Mouse (Mus musculus) bone marrow macrophage, adult 2 months (primary cell): Measurements from ENCODE around the gene 9230102O04Rik. TPM values are rescaled to one million over a fixed set of nuclear protein-coding genes. Genes with fewer than 3 reads are reported as not detected.

Experiments
- H3K27ac ChIP-seq: 2 replicates; pipeline ENCODE4 v1.5.1; 2012; ENCODE audit warnings: low read depth, low read length; ENCODE audit not compliant: insufficient read depth
- H3K4me1 ChIP-seq: 2 replicates; pipeline ENCODE4 v1.6.1; 2012; ENCODE audit warnings: low read length; ENCODE audit not compliant: control insufficient read depth, insufficient read depth
- H3K4me3 ChIP-seq: 2 replicates; pipeline ENCODE4 v1.5.1; 2012; ENCODE audit warnings: mild to moderate bottlenecking, low read length, moderate library complexity; ENCODE audit not compliant: insufficient read depth
- CTCF ChIP-seq: IDR thresholded peaks from 2 replicates; pipeline ENCODE4 v1.5.1; 2012; ENCODE audit warnings: low read depth, mild to moderate bottlenecking, low read length, moderate library complexity
- POLR2A ChIP-seq: IDR thresholded peaks from 2 replicates; pipeline ENCODE4 v1.6.1; 2012; ENCODE audit warnings: mild to moderate bottlenecking, low read depth, low read length, borderline replicate concordance
- polyA plus RNA-seq: library from polyadenylated mRNA; stranded (reverse); fragments of >200 nt; gene quantifications from 2 replicates; pipeline ENCODE4 v1.2.4, GENCODE M21; 2012; ENCODE audit not compliant: missing spikeins, insufficient read depth, insufficient read length

The 9230102O04Rik gene
- polyA plus RNA-seq, 1 experiment, result not detected

- TF ChIP-seq POLR2A (no peak), CTCF (no peak)
- Histone ChIP-seq H3K4me3 (no peak overlapping the region), H3K4me1 (0 out of 2 replicates have a peak, but pooled peaks cover 2% of the 10 kb centered on the region), H3K27ac (no peak overlapping the region)
These were observed 16.7 kb downstream of the 9230102O04Rik start for GRCm38 (mm10) chr2:9872682-9873081.

GRCm38 (mm10) chr2:9871798-9872197 is 17.5 kb downstream of the 9230102O04Rik start:
- Histone ChIP-seq H3K4me3 (no peak overlapping the region), H3K27ac (no peak overlapping the region), H3K4me1 (0 out of 2 replicates have a peak, but pooled peaks cover 2% of the 10 kb centered on the region)
- no peak for TF ChIP-seq CTCF
- no peak for TF ChIP-seq POLR2A

GRCm38 (mm10) chr2:9871141-9871716 is 18.1 kb downstream of the 9230102O04Rik start:
- 0 out of 2 replicates have a peak, but pooled peaks cover 2% of the 10 kb centered on the region for H3K4me1 ChIP-seq
- TF ChIP-seq POLR2A (no peak), CTCF (no peak)
- H3K27ac ChIP-seq, result no peak overlapping the region
- no peak overlapping the region for H3K4me3 ChIP-seq

GRCm38 (mm10) chr2:9867092-9867825 is 22.1 kb downstream of the 9230102O04Rik start:
- Histone ChIP-seq H3K4me3 (no peak overlapping the region), H3K27ac (no peak overlapping the region), H3K4me1 (no peaks in the 10 kb centered on the region)
- TF ChIP-seq POLR2A (no peak), CTCF (no peak)

- TF ChIP-seq POLR2A (no peak), CTCF (no peak)
- Histone ChIP-seq H3K27ac (no peak overlapping the region), H3K4me1 (0 out of 2 replicates have a peak, but pooled peaks cover 2% of the 10 kb centered on the region), H3K4me3 (no peak overlapping the region)
These were observed 28.6 kb downstream of the 9230102O04Rik start for GRCm38 (mm10) chr2:9860698-9861097.

- Histone ChIP-seq H3K4me1 (0 out of 2 replicates have a peak, but pooled peaks cover 2% of the 10 kb centered on the region), H3K27ac (no peak overlapping the region), H3K4me3 (no peak overlapping the region)
- TF ChIP-seq CTCF (no peak), POLR2A (no peak)
These were observed 33.5 kb downstream of the 9230102O04Rik start for GRCm38 (mm10) chr2:9855861-9856260.

GRCm38 (mm10) chr2:9852851-9853576 is 36.3 kb downstream of the 9230102O04Rik start:
- Histone ChIP-seq H3K4me3 (no peak overlapping the region), H3K27ac (no peak overlapping the region), H3K4me1 (no peaks in the 10 kb centered on the region)
- no peak for TF ChIP-seq POLR2A
- no peak for TF ChIP-seq CTCF

GRCm38 (mm10) chr2:9835195-9835594 is 54.1 kb downstream of the 9230102O04Rik start:
- no peak for TF ChIP-seq POLR2A
- TF ChIP-seq CTCF, result no peak
- Histone ChIP-seq H3K4me1 (no peaks in the 10 kb centered on the region), H3K27ac (no peak overlapping the region), H3K4me3 (no peak overlapping the region)

- TF ChIP-seq POLR2A, result no peak
- TF ChIP-seq CTCF, result no peak
- Histone ChIP-seq H3K4me3 (no peak overlapping the region), H3K4me1 (no peaks in the 10 kb centered on the region), H3K27ac (no peak overlapping the region)
These were observed 55.6 kb downstream of the 9230102O04Rik start for GRCm38 (mm10) chr2:9833712-9834111.

Other genes with a start within 250 kb of the 9230102O04Rik start
- not detected in 2 replicates for gene 4930412O13Rik, start 8.3 kb downstream of the 9230102O04Rik start, polyA plus RNA-seq
- 1.9 TPM in 1 of 2 replicates, not detected in the other for gene Gata3, start 494 bp upstream of the 9230102O04Rik start, polyA plus RNA-seq
- 9.8 and 13.2 TPM in 2 replicates for gene Taf3, start 159.1 kb upstream of the 9230102O04Rik start, polyA plus RNA-seq
- 260 and 268 TPM in 2 replicates for gene Atp5c1, start 191.0 kb upstream of the 9230102O04Rik start, polyA plus RNA-seq
- 29.6 and 37.0 TPM in 2 replicates for gene Kin, start 191.1 kb upstream of the 9230102O04Rik start, polyA plus RNA-seq
- 0.25 TPM in 1 of 2 replicates, not detected in the other for gene Itih2, start 241.9 kb upstream of the 9230102O04Rik start, polyA plus RNA-seq